Mouse (Mus musculus): Measurements from ENCODE around the gene Fezf1. TPM values are rescaled to one million over a fixed set of nuclear protein-coding genes. Genes with fewer than 3 reads are reported as not detected.

The Fezf1 gene
- 0.15 and 0.46 TPM in 2 replicates for polyA plus RNA-seq (2012; rRNA removed)

DNA sequence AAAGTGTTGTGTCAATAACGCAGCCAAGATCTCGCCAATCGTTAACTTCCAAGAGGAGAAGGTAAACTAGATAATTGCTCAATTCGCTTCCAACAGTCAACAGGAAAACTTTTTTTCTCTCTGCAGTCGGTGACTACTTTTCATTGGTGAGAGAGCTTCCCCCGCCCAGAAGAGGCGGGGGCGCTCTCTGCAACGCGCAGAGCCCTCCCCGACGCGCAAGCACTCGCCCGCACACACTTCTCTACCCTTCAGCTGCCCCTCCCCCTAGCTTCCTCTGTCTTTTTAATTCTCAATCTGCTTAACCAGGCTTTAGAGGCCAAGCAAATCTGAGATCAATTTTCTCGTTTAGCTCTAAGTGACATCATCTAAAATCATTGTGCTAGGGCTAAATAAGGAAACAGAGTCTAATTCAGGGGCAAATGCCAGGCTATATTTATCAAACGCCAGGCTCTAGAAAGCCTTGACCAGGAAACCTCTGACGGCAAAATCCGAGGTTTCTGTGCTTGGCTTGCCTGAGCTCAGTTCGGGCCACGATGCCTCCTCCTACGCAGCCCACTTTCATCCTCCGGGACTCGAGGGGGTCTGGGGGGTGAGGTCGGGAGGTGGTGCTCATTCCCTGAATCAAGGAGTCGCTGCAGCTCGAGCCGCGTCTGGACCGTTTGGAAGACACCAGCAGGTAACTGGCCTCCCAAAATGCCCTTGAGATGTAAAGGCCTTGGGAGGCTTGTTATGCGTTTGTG lies at the start of gene Fezf1:
Fezf1 (minus strand) TSS at position 50 of the 740 bp plus-strand sequence.
- H3K4me3 ChIP-seq (ENCODE audit: control insufficient read depth, insufficient read depth, low read length), result no peak within 1 kb of the TSS
- no peak within 1 kb of the TSS for H3K27ac ChIP-seq (ENCODE audit: control insufficient read depth, insufficient read depth, low read length)
- no peak for DNase-seq
- peaks cover 5% of the 10 kb centered on the region; the same call in 1 of the 2 replicates for H3K27me3 ChIP-seq (ENCODE audit: control insufficient read depth, insufficient read depth, low read length)
- H3K4me1 ChIP-seq (replicated peaks; ENCODE audit: control insufficient read depth, insufficient read depth, low read length), result no peaks in the 10 kb centered on the region
- TF ChIP-seq POLR2A (IDR thresholded peaks at IDR 0.05; ENCODE audit: control insufficient read depth, extremely low read depth, insufficient read depth, low read length, poor library complexity) (no peak), CTCF (IDR thresholded peaks at IDR 0.05; ENCODE audit: borderline replicate concordance, control insufficient read depth, extremely low read depth, insufficient read depth, low read length, poor library complexity) (no peak)
- WGBS, result 4% methylated on average over 31 of the region's 31 CpGs
- no peaks in the 10 kb centered on the region for H3K36me3 ChIP-seq (ENCODE audit: control insufficient read depth, insufficient read depth, low read length)

- TF ChIP-seq POLR2A (IDR thresholded peaks at IDR 0.05; ENCODE audit: control insufficient read depth, extremely low read depth, insufficient read depth, low read length, poor library complexity) (no peak), CTCF (IDR thresholded peaks at IDR 0.05; ENCODE audit: borderline replicate concordance, control insufficient read depth, extremely low read depth, insufficient read depth, low read length, poor library complexity) (no peak)
- 93% methylated on average over 4 of the region's 4 CpGs for WGBS
- Histone ChIP-seq H3K4me3 (ENCODE audit: control insufficient read depth, insufficient read depth, low read length) (no peak overlapping the region), H3K4me1 (replicated peaks; ENCODE audit: control insufficient read depth, insufficient read depth, low read length) (no peaks in the 10 kb centered on the region), H3K27ac (ENCODE audit: control insufficient read depth, insufficient read depth, low read length) (no peak overlapping the region), H3K27me3 (ENCODE audit: control insufficient read depth, insufficient read depth, low read length) (no peaks in the 10 kb centered on the region), H3K36me3 (ENCODE audit: control insufficient read depth, insufficient read depth, low read length) (no peaks in the 10 kb centered on the region)
- DNase-seq, result no peak
Measured at GRCm38 (mm10) chr6:23294685-23295084, 46.5 kb upstream of the Fezf1 start.

DNA sequence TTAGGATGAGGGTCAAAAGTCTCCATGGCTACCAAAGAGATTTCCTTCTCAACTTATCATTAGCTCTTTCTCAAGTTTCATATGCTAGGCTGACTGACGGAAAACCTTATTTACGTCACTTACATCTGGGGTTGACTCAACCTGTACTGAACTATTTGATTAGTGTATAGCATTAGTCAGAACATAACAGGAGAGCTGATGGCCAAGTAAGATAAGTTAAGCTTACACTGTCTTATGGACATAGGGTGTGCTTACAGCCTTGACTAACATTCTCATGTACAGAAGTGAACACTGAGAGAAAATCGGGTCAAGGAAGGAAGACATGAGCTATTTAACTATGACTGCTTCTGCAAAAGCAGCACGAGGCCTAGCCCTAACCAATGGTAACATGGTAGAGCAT lies 40.6 kb upstream of the Fezf1 start:
- WGBS, result 94% methylated on average over 4 of the region's 4 CpGs
- no peak overlapping the region for H3K27ac ChIP-seq (ENCODE audit: control insufficient read depth, insufficient read depth, low read length)
- no peaks in the 10 kb centered on the region for H3K27me3 ChIP-seq (ENCODE audit: control insufficient read depth, insufficient read depth, low read length)
- no peaks in the 10 kb centered on the region for H3K36me3 ChIP-seq (ENCODE audit: control insufficient read depth, insufficient read depth, low read length)
- no peaks in the 10 kb centered on the region for H3K4me1 ChIP-seq (replicated peaks; ENCODE audit: control insufficient read depth, insufficient read depth, low read length)
- DNase-seq, result no peak
- TF ChIP-seq CTCF (IDR thresholded peaks at IDR 0.05; ENCODE audit: borderline replicate concordance, control insufficient read depth, extremely low read depth, insufficient read depth, low read length, poor library complexity) (no peak), POLR2A (IDR thresholded peaks at IDR 0.05; ENCODE audit: control insufficient read depth, extremely low read depth, insufficient read depth, low read length, poor library complexity) (no peak)
- no peak overlapping the region for H3K4me3 ChIP-seq (ENCODE audit: control insufficient read depth, insufficient read depth, low read length)

DNA sequence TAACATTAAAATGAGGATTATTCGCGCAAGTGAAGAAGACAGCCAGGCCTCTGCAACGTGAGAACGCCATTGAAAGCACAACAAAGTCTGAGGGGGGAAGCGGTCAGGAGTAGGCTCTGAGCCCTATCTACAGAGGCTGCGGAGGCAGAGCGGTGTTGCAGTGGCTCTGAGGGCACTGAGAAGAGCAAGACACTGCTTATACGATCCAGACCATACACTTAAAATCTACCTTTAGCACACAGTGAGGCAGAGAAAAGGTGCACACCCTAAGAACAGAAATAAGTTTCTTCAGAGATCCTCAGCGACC lies 33.3 kb upstream of the Fezf1 start:
- TF ChIP-seq POLR2A (IDR thresholded peaks at IDR 0.05; ENCODE audit: control insufficient read depth, extremely low read depth, insufficient read depth, low read length, poor library complexity) (no peak), CTCF (IDR thresholded peaks at IDR 0.05; ENCODE audit: borderline replicate concordance, control insufficient read depth, extremely low read depth, insufficient read depth, low read length, poor library complexity) (no peak)
- Histone ChIP-seq H3K4me1 (replicated peaks; ENCODE audit: control insufficient read depth, insufficient read depth, low read length) (no peaks in the 10 kb centered on the region), H3K4me3 (ENCODE audit: control insufficient read depth, insufficient read depth, low read length) (no peak overlapping the region), H3K36me3 (ENCODE audit: control insufficient read depth, insufficient read depth, low read length) (no peaks in the 10 kb centered on the region), H3K27ac (ENCODE audit: control insufficient read depth, insufficient read depth, low read length) (no peak overlapping the region), H3K27me3 (ENCODE audit: control insufficient read depth, insufficient read depth, low read length) (no peaks in the 10 kb centered on the region)
- no peak for DNase-seq
- WGBS, result 77% methylated on average over 9 of the region's 9 CpGs

DNA sequence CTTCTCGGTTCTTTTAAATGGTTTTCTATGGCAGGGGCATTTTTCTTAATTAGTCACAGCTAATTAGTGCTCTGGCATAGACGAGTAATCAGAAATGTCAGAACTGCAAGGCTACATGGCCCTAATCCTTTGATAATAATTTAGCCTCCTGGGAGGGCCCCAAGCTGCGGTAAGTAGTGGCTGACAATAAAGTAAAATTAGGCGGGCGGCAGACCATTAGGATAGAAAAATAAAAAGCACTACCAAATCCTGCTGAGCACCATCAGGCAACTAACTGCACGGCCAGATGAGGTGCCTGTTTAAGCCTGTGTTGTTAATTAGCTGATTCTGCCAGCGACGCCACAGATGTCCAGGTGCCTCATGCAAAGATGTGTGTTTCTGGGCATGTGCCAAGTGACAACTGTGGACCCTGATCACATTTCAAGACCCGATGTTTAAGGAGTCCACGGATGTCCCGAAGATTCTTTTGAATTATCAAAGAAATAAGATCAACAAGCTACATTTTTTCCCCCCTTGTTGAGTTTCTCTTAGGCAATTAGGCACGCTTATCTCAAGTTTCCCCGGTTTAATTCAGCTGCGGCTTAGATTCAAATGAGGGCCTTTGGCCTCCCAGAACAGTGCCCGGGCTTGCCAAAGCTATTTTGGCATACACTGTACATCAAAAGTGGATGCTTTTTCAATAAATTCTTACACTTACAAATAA lies 32.8 kb upstream of the Fezf1 start:
- Histone ChIP-seq H3K27me3 (ENCODE audit: control insufficient read depth, insufficient read depth, low read length) (no peaks in the 10 kb centered on the region), H3K4me1 (replicated peaks; ENCODE audit: control insufficient read depth, insufficient read depth, low read length) (no peaks in the 10 kb centered on the region), H3K4me3 (ENCODE audit: control insufficient read depth, insufficient read depth, low read length) (no peak overlapping the region), H3K36me3 (ENCODE audit: control insufficient read depth, insufficient read depth, low read length) (no peaks in the 10 kb centered on the region), H3K27ac (ENCODE audit: control insufficient read depth, insufficient read depth, low read length) (no peak overlapping the region)
- no peak for DNase-seq
- WGBS, result 77% methylated on average over 15 of the region's 15 CpGs
- no peak for TF ChIP-seq POLR2A (IDR thresholded peaks at IDR 0.05; ENCODE audit: control insufficient read depth, extremely low read depth, insufficient read depth, low read length, poor library complexity)
- no peak for TF ChIP-seq CTCF (IDR thresholded peaks at IDR 0.05; ENCODE audit: borderline replicate concordance, control insufficient read depth, extremely low read depth, insufficient read depth, low read length, poor library complexity)

- no peak for DNase-seq
- H3K4me3 ChIP-seq (ENCODE audit: control insufficient read depth, insufficient read depth, low read length), result no peak overlapping the region
- H3K4me1 ChIP-seq (replicated peaks; ENCODE audit: control insufficient read depth, insufficient read depth, low read length), result no peaks in the 10 kb centered on the region
- H3K27me3 ChIP-seq (ENCODE audit: control insufficient read depth, insufficient read depth, low read length), result no peaks in the 10 kb centered on the region
- no peaks in the 10 kb centered on the region for H3K36me3 ChIP-seq (ENCODE audit: control insufficient read depth, insufficient read depth, low read length)
- 86% methylated on average over 4 of the region's 4 CpGs for WGBS
- TF ChIP-seq POLR2A (IDR thresholded peaks at IDR 0.05; ENCODE audit: control insufficient read depth, extremely low read depth, insufficient read depth, low read length, poor library complexity) (no peak), CTCF (IDR thresholded peaks at IDR 0.05; ENCODE audit: borderline replicate concordance, control insufficient read depth, extremely low read depth, insufficient read depth, low read length, poor library complexity) (no peak)
- no peak overlapping the region for H3K27ac ChIP-seq (ENCODE audit: control insufficient read depth, insufficient read depth, low read length)
Measured at GRCm38 (mm10) chr6:23273483-23273882, 25.3 kb upstream of the Fezf1 start.

Measured in thymus, adult 2 months (tissue).